Mouse (Mus musculus): ENCODE measurements around the gene Tbx3.
A peak's percentile ranks its signal among the peaks of the same experiment; 100 is the strongest.

Tbx3 gene

GRCm38 (mm10) chr5:119706467-119706866, 36.0 kb downstream of the Tbx3 start:
- no peak for DNase-seq (ENCODE audit: low spot score in 2 of 2)

GRCm38 (mm10) chr5:119708850-119709585, 38.5 kb downstream of the Tbx3 start:
- DNase-seq (ENCODE audit: low spot score in 2 of 2), result no peak

- DNase-seq (ENCODE audit: low spot score in 2 of 2), result no peak
Measured at GRCm38 (mm10) chr5:119709826-119710559, 39.5 kb downstream of the Tbx3 start.

- DNase-seq (ENCODE audit: low spot score in 2 of 2), result no peak
Measured at GRCm38 (mm10) chr5:119710756-119711155, 40.3 kb downstream of the Tbx3 start.

- DNase-seq (ENCODE audit: low spot score in 2 of 2), result no peak
Measured at GRCm38 (mm10) chr5:119711626-119712025, 41.2 kb downstream of the Tbx3 start.

GRCm38 (mm10) chr5:119712679-119713246, 42.3 kb downstream of the Tbx3 start:
- DNase-seq (ENCODE audit: low spot score in 2 of 2), result peak; percentile 70 to 71

GRCm38 (mm10) chr5:119720471-119721265, 50.2 kb downstream of the Tbx3 start:
- no peak for DNase-seq (ENCODE audit: low spot score in 2 of 2)

GRCm38 (mm10) chr5:119732978-119733377, 62.5 kb downstream of the Tbx3 start:
- no peak for DNase-seq (ENCODE audit: low spot score in 2 of 2)
